Mouse (Mus musculus) E14TG2a.4 (cell line): ENCODE results near the gene Gm13693.

Experiments
- H3K27me3 ChIP-seq: 2 replicates; pipeline ENCODE4 v1.6.1; 2014; ENCODE audit warnings: low read length, control low read depth; ENCODE audit not compliant: insufficient read depth
- H3K36me3 ChIP-seq: 2 replicates; pipeline ENCODE4 v1.6.1; 2014; ENCODE audit warnings: low read length, control low read depth; ENCODE audit not compliant: insufficient read depth
- H3K4me1 ChIP-seq: replicated peaks from 2 replicates; pipeline ENCODE4 v1.6.1; 2014; ENCODE audit warnings: low read depth, low read length, control low read depth
- H3K4me3 ChIP-seq: replicated peaks from 2 replicates; pipeline ENCODE4 v1.5.1; 2014; ENCODE audit warnings: mild to moderate bottlenecking, low read length
- H3K9me3 ChIP-seq: 2 replicates; pipeline ENCODE4 v1.6.1; 2014; ENCODE audit warnings: low read length, control low read depth
- CTCF ChIP-seq: conservative IDR thresholded peaks from 2 replicates; pipeline ENCODE4 v1.5.1; 2014; ENCODE audit warnings: low read length
- NANOG ChIP-seq: IDR thresholded peaks from 2 replicates; pipeline ENCODE4 v1.6.1; 2014; ENCODE audit warnings: borderline replicate concordance, low read length, mixed read lengths
- POU5F1 ChIP-seq: IDR thresholded peaks from 2 replicates; pipeline ENCODE4 v1.6.1; 2014; ENCODE audit warnings: low read length, borderline replicate concordance

The Gm13693 gene

DNA sequence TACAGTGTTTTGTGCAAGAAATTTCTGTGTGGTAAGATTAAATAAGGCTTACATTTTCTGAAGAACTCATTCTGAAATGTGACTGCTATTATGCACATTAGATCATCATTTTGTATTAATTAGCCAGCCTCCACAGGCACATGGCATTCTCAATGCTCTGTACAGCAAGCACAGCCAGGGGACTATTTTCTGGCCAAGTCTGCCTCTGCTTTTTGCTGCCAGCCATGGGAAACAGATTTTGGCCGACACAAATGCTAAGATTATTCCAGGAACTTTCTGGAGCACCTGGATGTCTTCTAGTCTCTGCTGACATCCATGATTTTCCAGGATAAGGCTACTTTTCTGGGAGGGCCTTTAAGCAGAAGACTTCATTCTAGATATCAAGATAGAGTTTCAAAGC is 47.6 kb downstream of the Gm13693 start:
- Histone ChIP-seq H3K36me3 (no peaks in the 10 kb centered on the region), H3K4me1 (no peaks in the 10 kb centered on the region), H3K4me3 (no peak overlapping the region), H3K9me3 (peaks cover 8% of the 10 kb centered on the region), H3K27me3 (no peaks in the 10 kb centered on the region)
- TF ChIP-seq CTCF (no peak), NANOG (no peak), POU5F1 (no peak)

DNA sequence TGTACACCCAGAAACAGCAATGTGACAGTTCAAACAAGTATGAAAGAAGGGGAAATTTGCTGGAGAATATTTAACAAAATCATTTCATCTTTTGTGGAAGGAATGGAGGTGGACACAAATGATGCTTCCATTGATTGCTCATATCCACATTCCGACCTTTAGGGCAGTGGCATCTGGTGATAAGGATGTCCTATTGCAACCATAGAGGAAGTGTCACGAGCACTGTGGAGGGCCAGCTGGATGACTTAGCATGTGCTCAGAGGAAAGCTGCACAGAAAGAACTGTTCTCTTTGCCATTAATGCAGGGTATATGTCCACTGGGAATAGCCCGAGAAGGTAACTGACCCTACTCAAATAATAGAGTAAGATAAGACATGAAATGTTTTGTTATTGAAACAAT is 48.5 kb downstream of the Gm13693 start:
- Histone ChIP-seq H3K4me1 (no peaks in the 10 kb centered on the region), H3K9me3 (peaks cover 8% of the 10 kb centered on the region), H3K36me3 (no peaks in the 10 kb centered on the region), H3K4me3 (no peak overlapping the region), H3K27me3 (no peaks in the 10 kb centered on the region)
- TF ChIP-seq POU5F1 = no peak
- TF ChIP-seq CTCF = no peak
- no peak for TF ChIP-seq NANOG
